Mouse (Mus musculus): ENCODE data around the gene Knl1. TPM values are rescaled to one million over a fixed set of nuclear protein-coding genes. Genes with fewer than 3 reads are reported as not detected.

Knl1 gene
- polyA plus RNA-seq, 1 experiment from 2014 or later = 47.9 TPM

GRCm38 (mm10) chr2:119136346-119136898 is 89.5 kb downstream of the Knl1 start:
- 90% methylated on average over 5 of the region's 5 CpGs for WGBS
- H3K9me3 ChIP-seq (ENCODE audit: control insufficient read depth, low read length) = no peaks in the 10 kb centered on the region
- no peak overlapping the region for H3K4me3 ChIP-seq (ENCODE audit: low read depth, low read length)
- peaks cover 2% of the 10 kb centered on the region; the same call in 1 of the 2 replicates for H3K36me3 ChIP-seq (ENCODE audit: control insufficient read depth, insufficient read depth, low read length)
- no peak for DNase-seq (ENCODE audit: low spot score)
- no peak overlapping the region for H3K9ac ChIP-seq (ENCODE audit: low read depth, low read length)
- no peak overlapping the region for H3K4me2 ChIP-seq (replicated peaks; ENCODE audit: low read depth, low read length)
- no peak overlapping the region for H3K27ac ChIP-seq (ENCODE audit: low read depth, low read length)
- no peaks in the 10 kb centered on the region for H3K27me3 ChIP-seq (ENCODE audit: control insufficient read depth, insufficient read depth, low read length)
- H3K4me1 ChIP-seq (replicated peaks; ENCODE audit: control insufficient read depth, insufficient read depth, low read length) = no peaks in the 10 kb centered on the region
- no peak for ATAC-seq (ENCODE audit: low FRiP score)

- WGBS = 90% methylated on average over 2 of the region's 2 CpGs
- H3K4me3 ChIP-seq (ENCODE audit: low read depth, low read length) = no peak overlapping the region
- peaks cover 19% of the 10 kb centered on the region for H3K36me3 ChIP-seq (ENCODE audit: control insufficient read depth, insufficient read depth, low read length)
- no peaks in the 10 kb centered on the region for H3K27me3 ChIP-seq (ENCODE audit: control insufficient read depth, insufficient read depth, low read length)
- DNase-seq (ENCODE audit: low spot score) (peak; percentile 11), ATAC-seq (ENCODE audit: low FRiP score) (no peak)
- no peaks in the 10 kb centered on the region for H3K4me1 ChIP-seq (replicated peaks; ENCODE audit: control insufficient read depth, insufficient read depth, low read length)
- no peaks in the 10 kb centered on the region for H3K9me3 ChIP-seq (ENCODE audit: control insufficient read depth, low read length)
- H3K9ac ChIP-seq (ENCODE audit: low read depth, low read length) = no peak overlapping the region
- no peak overlapping the region for H3K4me2 ChIP-seq (replicated peaks; ENCODE audit: low read depth, low read length)
- H3K27ac ChIP-seq (ENCODE audit: low read depth, low read length) = no peak overlapping the region
Measured at GRCm38 (mm10) chr2:119145199-119145598, 98.3 kb downstream of the Knl1 start.

GRCm38 (mm10) chr2:119146435-119146834 is 99.5 kb downstream of the Knl1 start:
- ATAC-seq (ENCODE audit: low FRiP score) (no peak), DNase-seq (ENCODE audit: low spot score) (no peak)
- Histone ChIP-seq H3K9me3 (ENCODE audit: control insufficient read depth, low read length) (no peaks in the 10 kb centered on the region), H3K27ac (ENCODE audit: low read depth, low read length) (no peak overlapping the region), H3K9ac (ENCODE audit: low read depth, low read length) (no peak overlapping the region), H3K36me3 (ENCODE audit: control insufficient read depth, insufficient read depth, low read length) (peaks cover 17% of the 10 kb centered on the region), H3K4me3 (ENCODE audit: low read depth, low read length) (no peak overlapping the region), H3K4me2 (replicated peaks; ENCODE audit: low read depth, low read length) (no peak overlapping the region), H3K4me1 (replicated peaks; ENCODE audit: control insufficient read depth, insufficient read depth, low read length) (no peaks in the 10 kb centered on the region), H3K27me3 (ENCODE audit: control insufficient read depth, insufficient read depth, low read length) (no peaks in the 10 kb centered on the region)
- WGBS = 92% methylated on average over 6 of the region's 6 CpGs

GRCm38 (mm10) chr2:119147160-119147678 is 100.3 kb downstream of the Knl1 start:
- Histone ChIP-seq H3K9me3 (ENCODE audit: control insufficient read depth, low read length) (no peaks in the 10 kb centered on the region), H3K9ac (ENCODE audit: low read depth, low read length) (no peak overlapping the region), H3K36me3 (ENCODE audit: control insufficient read depth, insufficient read depth, low read length) (peaks cover 12% of the 10 kb centered on the region), H3K27me3 (ENCODE audit: control insufficient read depth, insufficient read depth, low read length) (no peaks in the 10 kb centered on the region), H3K4me2 (replicated peaks; ENCODE audit: low read depth, low read length) (no peak overlapping the region), H3K4me3 (ENCODE audit: low read depth, low read length) (no peak overlapping the region), H3K4me1 (replicated peaks; ENCODE audit: control insufficient read depth, insufficient read depth, low read length) (no peaks in the 10 kb centered on the region), H3K27ac (ENCODE audit: low read depth, low read length) (no peak overlapping the region)
- DNase-seq (ENCODE audit: low spot score) = no peak
- no peak for ATAC-seq (ENCODE audit: low FRiP score)
- WGBS = 85% methylated on average over 22 of the region's 22 CpGs

- 94% methylated on average over 8 of the region's 8 CpGs for WGBS
Measured at GRCm38 (mm10) chr2:119147775-119148174, 100.9 kb downstream of the Knl1 start.

GRCm38 (mm10) chr2:119152255-119152654 is 105.3 kb downstream of the Knl1 start:
- Histone ChIP-seq H3K27ac (ENCODE audit: low read depth, low read length) (no peak overlapping the region), H3K9me3 (ENCODE audit: control insufficient read depth, low read length) (no peaks in the 10 kb centered on the region), H3K4me3 (ENCODE audit: low read depth, low read length) (no peak overlapping the region), H3K9ac (ENCODE audit: low read depth, low read length) (no peak overlapping the region), H3K27me3 (ENCODE audit: control insufficient read depth, insufficient read depth, low read length) (no peaks in the 10 kb centered on the region), H3K36me3 (ENCODE audit: control insufficient read depth, insufficient read depth, low read length) (no peaks in the 10 kb centered on the region), H3K4me2 (replicated peaks; ENCODE audit: low read depth, low read length) (no peak overlapping the region), H3K4me1 (replicated peaks; ENCODE audit: control insufficient read depth, insufficient read depth, low read length) (no peaks in the 10 kb centered on the region)
- no peak for DNase-seq (ENCODE audit: low spot score)
- WGBS = 89% methylated on average over 6 of the region's 6 CpGs
- no peak for ATAC-seq (ENCODE audit: low FRiP score)

More at GRCm38 (mm10) chr2:119147775-119148174, 100.9 kb downstream of the Knl1 start:
- Histone ChIP-seq H3K4me2 (replicated peaks; ENCODE audit: low read depth, low read length) (no peak overlapping the region), H3K9me3 (ENCODE audit: control insufficient read depth, low read length) (no peaks in the 10 kb centered on the region), H3K27ac (ENCODE audit: low read depth, low read length) (no peak overlapping the region), H3K27me3 (ENCODE audit: control insufficient read depth, insufficient read depth, low read length) (no peaks in the 10 kb centered on the region), H3K36me3 (ENCODE audit: control insufficient read depth, insufficient read depth, low read length) (peaks cover 12% of the 10 kb centered on the region), H3K4me1 (replicated peaks; ENCODE audit: control insufficient read depth, insufficient read depth, low read length) (no peaks in the 10 kb centered on the region), H3K4me3 (ENCODE audit: low read depth, low read length) (no peak overlapping the region), H3K9ac (ENCODE audit: low read depth, low read length) (no peak overlapping the region)
- DNase-seq (ENCODE audit: low spot score) = no peak
- no peak for ATAC-seq (ENCODE audit: low FRiP score)

- 96% methylated on average over 2 of the region's 2 CpGs for WGBS
- Histone ChIP-seq H3K9ac (ENCODE audit: low read depth, low read length) (no peak overlapping the region), H3K9me3 (ENCODE audit: control insufficient read depth, low read length) (no peaks in the 10 kb centered on the region), H3K27me3 (ENCODE audit: control insufficient read depth, insufficient read depth, low read length) (no peaks in the 10 kb centered on the region), H3K36me3 (ENCODE audit: control insufficient read depth, insufficient read depth, low read length) (no peaks in the 10 kb centered on the region), H3K4me1 (replicated peaks; ENCODE audit: control insufficient read depth, insufficient read depth, low read length) (no peaks in the 10 kb centered on the region), H3K4me3 (ENCODE audit: low read depth, low read length) (no peak overlapping the region), H3K4me2 (replicated peaks; ENCODE audit: low read depth, low read length) (no peak overlapping the region), H3K27ac (ENCODE audit: low read depth, low read length) (no peak overlapping the region)
- no peak for ATAC-seq (ENCODE audit: low FRiP score)
- DNase-seq (ENCODE audit: low spot score) = no peak
Measured at GRCm38 (mm10) chr2:119154683-119155082, 107.8 kb downstream of the Knl1 start.

Other genes starting within 250 kb of the Knl1 start
- 156 and 163 TPM in 2 replicates for gene Knstrn, start 233.1 kb upstream of the Knl1 start, polyA plus RNA-seq (2014; fragmentation: Nextera tagmentation; extraction: Ambion mirVana)
- 42.1 and 45.0 TPM in 2 replicates for gene Ivd, start 185.2 kb upstream of the Knl1 start, polyA plus RNA-seq (2014; fragmentation: Nextera tagmentation; extraction: Ambion mirVana)
- 2.1 TPM in 2 replicates for gene Bahd1, start 146.7 kb upstream of the Knl1 start, polyA plus RNA-seq (2014; fragmentation: Nextera tagmentation; extraction: Ambion mirVana)
- gene Chst14, start 120.6 kb upstream of the Knl1 start, polyA plus RNA-seq (2014; fragmentation: Nextera tagmentation; extraction: Ambion mirVana) = 19.1 and 22.2 TPM in 2 replicates
- gene Ccdc32, start 17.7 kb upstream of the Knl1 start, polyA plus RNA-seq (2014; fragmentation: Nextera tagmentation; extraction: Ambion mirVana) = 23.3 and 25.8 TPM in 2 replicates
- 6.6 and 7.2 TPM in 2 replicates for gene Rpusd2, start 12.3 kb upstream of the Knl1 start, polyA plus RNA-seq (2014; fragmentation: Nextera tagmentation; extraction: Ambion mirVana)
- gene Rad51, start 65.7 kb downstream of the Knl1 start, polyA plus RNA-seq (2014; fragmentation: Nextera tagmentation; extraction: Ambion mirVana) = 48.1 and 57.9 TPM in 2 replicates
- gene Rmdn3, start 109.9 kb downstream of the Knl1 start, polyA plus RNA-seq (2014; fragmentation: Nextera tagmentation; extraction: Ambion mirVana) = 43.6 and 45.7 TPM in 2 replicates
- gene Gchfr, start 120.7 kb downstream of the Knl1 start, polyA plus RNA-seq (2014; fragmentation: Nextera tagmentation; extraction: Ambion mirVana) = 4.9 and 5.4 TPM in 2 replicates
- gene Gm14137, start 127.4 kb downstream of the Knl1 start, polyA plus RNA-seq (2014; fragmentation: Nextera tagmentation; extraction: Ambion mirVana) = 0.32 and 0.33 TPM in 2 replicates
- 42.9 and 46.2 TPM in 2 replicates for gene Zfyve19, start 161.5 kb downstream of the Knl1 start, polyA plus RNA-seq (2014; fragmentation: Nextera tagmentation; extraction: Ambion mirVana)
- gene Dnajc17, start 161.7 kb downstream of the Knl1 start, polyA plus RNA-seq (2014; fragmentation: Nextera tagmentation; extraction: Ambion mirVana) = 22.0 and 22.2 TPM in 2 replicates
- 0.23 TPM in 1 of 2 replicates, not detected in the other for gene Ppp1r14d, start 182.8 kb downstream of the Knl1 start, polyA plus RNA-seq (2014; fragmentation: Nextera tagmentation; extraction: Ambion mirVana)
- gene Spint1, start 190.2 kb downstream of the Knl1 start, polyA plus RNA-seq (2014; fragmentation: Nextera tagmentation; extraction: Ambion mirVana) = 4.1 and 4.6 TPM in 2 replicates
- 3.1 and 3.5 TPM in 2 replicates for gene Rhov, start 224.2 kb downstream of the Knl1 start, polyA plus RNA-seq (2014; fragmentation: Nextera tagmentation; extraction: Ambion mirVana)
- gene Vps18, start 241.6 kb downstream of the Knl1 start, polyA plus RNA-seq (2014; fragmentation: Nextera tagmentation; extraction: Ambion mirVana) = 8.5 and 10.9 TPM in 2 replicates